Mouse (Mus musculus) liver, embryonic 14.5 days (tissue): ENCODE data around the gene Bche. TPM values are rescaled to one million over a fixed set of nuclear protein-coding genes. Genes with fewer than 3 reads are reported as not detected.

Experiments
- ATAC-seq: fragments of 200-750 bp; cut with Nextera tagmentation; 2 replicates; pipeline ENCODE4 v1.8.0; 2017; ENCODE audit warnings: moderate number of reproducible peaks, mild to moderate bottlenecking, moderate library complexity; ENCODE audit not compliant: insufficient read depth
- DNase-seq, 3 experiments: peaks; one replicate each; pipeline ENCODE4 v3.0.0-alpha.2; 2012 to 2013; ENCODE audit warnings: low read depth in 3 of 3, low spot score in 3 of 3
- H3K27ac ChIP-seq: fragments of 300-500 bp; sonication (generic); 2 replicates; pipeline ENCODE4 v1.5.1; 2014; ENCODE audit warnings: moderate library complexity, mild to moderate bottlenecking, control low read depth, inconsistent platforms
- H3K27me3 ChIP-seq: fragments of 300-500 bp; sonication (generic); 2 replicates; pipeline ENCODE4 v1.6.1; 2014; ENCODE audit warnings: mild to moderate bottlenecking, low read length, moderate library complexity; ENCODE audit not compliant: control insufficient read depth, insufficient read depth
- H3K36me3 ChIP-seq: fragments of 300-500 bp; sonication (generic); replicated peaks from 2 replicates; pipeline ENCODE4 v1.6.1; 2014; ENCODE audit warnings: low read depth; ENCODE audit not compliant: control insufficient read depth, insufficient read depth
- H3K4me1 ChIP-seq, 2 experiments: fragments of 200-500 bp in 1 of 2; fragments of 300-500 bp in 1 of 2; sonication (generic) in 1 of 2; replicated peaks; 2 replicates each; pipeline ENCODE4 v1.6.1; 2012 to 2014; ENCODE audit warnings: antibody characterized with exemption in 1 of 2, inconsistent platforms in 1 of 2, low read length in 1 of 2; ENCODE audit not compliant: control insufficient read depth in 2 of 2, insufficient read depth in 2 of 2
- H3K4me2 ChIP-seq: fragments of 300-500 bp; sonication (generic); 2 replicates; pipeline ENCODE4 v1.6.1; 2014; ENCODE audit warnings: low read depth, mild to moderate bottlenecking, control low read depth, moderate library complexity
- H3K4me3 ChIP-seq, 2 experiments: fragments of 200-500 bp in 1 of 2; fragments of 300-500 bp in 1 of 2; sonication (generic) in 1 of 2; 2 replicates each; pipeline ENCODE4 v1.5.1; 2012 to 2014; ENCODE audit warnings: low read depth in 2 of 2, low read length in 2 of 2, mild to moderate bottlenecking in 2 of 2, control low read depth in 1 of 2, inconsistent platforms in 1 of 2, moderate library complexity in 1 of 2; ENCODE audit not compliant: insufficient read depth in 1 of 2
- H3K9ac ChIP-seq: fragments of 300-500 bp; sonication (generic); replicated peaks from 2 replicates; pipeline ENCODE4 v1.6.1; 2014; ENCODE audit warnings: mild to moderate bottlenecking, control low read depth, moderate library complexity
- H3K9me3 ChIP-seq: fragments of 300-500 bp; sonication (generic); 2 replicates; pipeline ENCODE4 v1.6.1; 2016; ENCODE audit warnings: low read length, mixed read lengths; ENCODE audit not compliant: control insufficient read depth
- CTCF ChIP-seq: IDR thresholded peaks from 2 replicates; pipeline ENCODE4 v1.5.1; 2016; ENCODE audit warnings: antibody characterized with exemption, low read depth, control low read depth
- EP300 ChIP-seq: IDR thresholded peaks from 2 replicates; pipeline ENCODE4 v1.6.1; 2016; ENCODE audit warnings: antibody characterized with exemption, low read depth
- WGBS: fragments of 180-500 bp; shearing (Covaris S2); extraction: QIAGEN DNeasy Blood & Tissue Kit; methylation state at CpG from one replicate; pipeline ENCODE4 v1.1.7; 2014; ENCODE audit not compliant: insufficient replicate concordance; 5-methylcytosine and 5-hydroxymethylcytosine counted together
- polyA plus RNA-seq, 2 experiments: library from polyadenylated mRNA; depleted of rRNA in 1 of 2; stranded (reverse) in 1 of 2; unstranded in 1 of 2; fragments of >200 nt; fragmentation: Nextera tagmentation in 1 of 2; extraction: Ambion mirVana in 1 of 2; gene quantifications; 2 replicates each; pipeline versions ENCODE4 v1.2.1 to v1.2.3; 2012 to 2014

Bche gene
- polyA plus RNA-seq, 2 experiments, result 4.7 to 11.3 TPM

DNA sequence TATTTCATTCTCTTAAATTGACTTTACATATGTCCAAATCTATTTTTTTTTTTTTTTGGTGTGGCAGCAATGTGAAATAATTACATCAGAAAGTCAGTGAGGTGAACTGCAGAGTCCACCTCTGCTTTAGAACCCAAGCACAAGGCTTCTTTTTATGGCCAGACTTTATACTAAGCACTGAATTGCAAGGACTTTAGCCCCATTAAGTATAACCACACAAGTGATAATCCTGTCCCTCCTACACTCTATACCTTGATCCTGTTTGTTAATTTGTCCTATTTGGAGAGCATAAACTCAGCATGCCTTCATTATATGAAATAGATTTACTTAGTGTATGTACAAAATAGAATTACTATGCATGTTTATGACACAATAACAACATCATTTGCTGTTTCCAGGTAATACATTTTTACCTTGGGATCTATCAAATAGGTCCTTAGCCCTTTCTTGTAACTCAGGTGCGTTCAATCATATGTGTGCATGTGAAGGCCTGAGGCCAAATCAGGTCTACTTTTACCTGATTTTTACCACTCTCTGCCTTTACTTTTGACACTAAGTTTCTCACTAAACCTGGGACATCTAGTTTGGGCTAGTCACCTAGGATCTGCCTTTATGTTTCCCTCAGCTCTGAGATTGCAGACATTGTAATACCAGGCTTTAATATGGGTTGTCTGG, 9.5 kb upstream of the Bche start:
- Histone ChIP-seq H3K4me3 (no peak overlapping the region), H3K9ac (no peak overlapping the region), H3K36me3 (no peaks in the 10 kb centered on the region), H3K4me2 (no peak overlapping the region), H3K27ac (no peak overlapping the region), H3K4me1 (no peaks in the 10 kb centered on the region), H3K9me3 (no peaks in the 10 kb centered on the region), H3K27me3 (no peaks in the 10 kb centered on the region)
- 75% methylated on average over 1 of the region's 1 CpGs for WGBS
- TF ChIP-seq CTCF (no peak), EP300 (no peak)
- no peak for ATAC-seq
- DNase-seq, result no peak

DNA sequence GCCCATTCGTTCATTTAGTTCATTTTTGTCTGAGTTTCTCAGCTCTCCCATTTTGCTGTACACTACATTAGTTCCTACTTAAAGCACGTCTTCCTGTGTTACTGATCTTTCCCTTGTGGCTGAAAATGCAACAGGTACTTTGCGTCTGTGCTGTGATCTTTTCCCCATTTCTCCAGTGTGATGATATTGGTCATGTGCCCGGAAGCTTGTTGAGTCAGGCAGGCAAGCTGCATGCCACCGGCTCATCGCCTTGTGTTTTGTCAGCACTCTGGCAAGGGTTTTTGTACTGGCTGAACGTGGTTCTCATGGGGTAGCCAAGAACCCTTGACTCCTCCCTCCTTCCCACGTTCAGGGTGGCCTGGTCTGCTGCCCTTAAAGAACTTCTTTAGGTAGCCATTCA, 1.7 kb upstream of the Bche start:
- H3K36me3 ChIP-seq, result no peaks in the 10 kb centered on the region
- no peak overlapping the region for H3K27ac ChIP-seq
- no peaks in the 10 kb centered on the region for H3K9me3 ChIP-seq
- no peaks in the 10 kb centered on the region for H3K27me3 ChIP-seq
- 65% methylated on average over 8 of the region's 8 CpGs for WGBS
- DNase-seq, result no peak
- H3K9ac ChIP-seq, result no peak overlapping the region
- no peak overlapping the region for H3K4me2 ChIP-seq
- H3K4me3 ChIP-seq, result no peak overlapping the region
- no peak for ATAC-seq
- TF ChIP-seq CTCF (no peak), EP300 (no peak)
- no peaks in the 10 kb centered on the region for H3K4me1 ChIP-seq

DNA sequence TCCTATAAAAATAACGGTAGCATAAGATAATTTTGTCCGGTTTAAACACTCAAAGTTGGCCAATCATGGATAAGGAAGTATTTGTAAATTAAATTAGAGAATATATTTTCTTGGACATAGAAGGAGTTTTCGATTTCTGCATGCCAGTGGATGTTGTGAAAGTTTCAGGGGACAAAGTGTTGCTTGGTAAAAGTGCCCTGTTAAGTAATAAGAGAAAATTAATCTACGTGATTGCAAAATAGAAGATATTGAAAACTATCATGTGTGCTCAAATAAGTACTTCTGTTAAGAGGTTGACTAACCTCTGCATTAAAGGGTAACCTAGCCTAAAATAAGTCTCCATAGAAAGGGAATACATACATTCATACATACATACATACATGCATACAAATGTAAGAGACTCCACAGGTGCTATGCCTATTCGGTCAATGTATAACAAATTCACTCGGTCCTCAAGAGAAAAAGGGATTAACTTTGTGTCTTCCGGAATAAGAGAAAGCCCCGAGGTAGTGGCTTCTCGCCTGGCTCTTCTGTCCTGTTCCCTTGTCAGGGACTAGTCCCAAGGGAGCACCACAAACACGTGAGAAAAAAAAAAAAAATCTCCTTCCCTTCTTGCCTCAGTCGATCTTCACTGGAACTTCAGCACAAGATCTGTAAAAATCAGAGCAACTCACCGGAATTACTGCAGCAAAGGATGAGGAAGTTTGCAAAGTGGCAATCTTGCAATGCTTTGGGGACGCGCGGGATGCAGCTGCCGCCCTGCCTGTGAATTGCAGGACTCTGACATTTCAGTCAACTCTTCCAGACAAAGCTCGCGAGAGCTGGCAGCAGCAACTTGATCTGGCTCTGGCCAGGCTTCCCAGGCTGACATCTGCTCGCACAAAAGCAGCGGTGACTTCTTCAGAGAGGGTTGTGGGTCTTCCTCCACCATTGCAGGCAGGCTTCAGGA, 480 bp downstream of the Bche start:
- DNase-seq (peak; percentile 9 to 20 (median 15)), ATAC-seq (peak; percentile 39; the same call in 1 of the 2 replicates)
- no peaks in the 10 kb centered on the region for H3K9me3 ChIP-seq
- no peaks in the 10 kb centered on the region for H3K27me3 ChIP-seq
- no peaks in the 10 kb centered on the region for H3K4me1 ChIP-seq
- 16% methylated on average over 20 of the region's 20 CpGs for WGBS
- no peak for TF ChIP-seq EP300
- H3K36me3 ChIP-seq, result no peaks in the 10 kb centered on the region
- H3K27ac ChIP-seq, result no peak overlapping the region
- H3K9ac ChIP-seq, result no peak overlapping the region
- peak overlapping the region; percentile 25 to 49 for H3K4me3 ChIP-seq
- peak overlapping the region; percentile 35 for H3K4me2 ChIP-seq

DNA sequence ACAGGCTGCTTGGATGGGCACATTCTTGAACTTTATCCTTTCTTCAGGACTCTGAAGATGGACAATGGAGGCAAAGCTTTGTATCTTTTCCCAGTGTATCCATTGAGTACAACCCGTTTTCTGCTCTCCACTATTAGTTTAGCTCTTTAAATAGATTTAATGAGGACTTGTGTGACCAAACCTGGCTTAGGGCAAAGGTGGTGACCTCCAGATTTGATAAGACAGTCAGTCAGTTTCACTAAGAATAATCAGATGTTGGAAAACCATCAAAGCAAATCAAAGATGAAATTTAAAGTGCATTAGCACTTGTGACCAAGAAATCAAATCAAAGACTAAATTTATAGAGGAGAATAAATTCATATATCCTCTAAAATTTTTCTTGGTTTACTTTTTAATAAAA, 1.7 kb downstream of the Bche start:
- Histone ChIP-seq H3K9ac (no peak overlapping the region), H3K27ac (no peak overlapping the region), H3K4me2 (peak overlapping the region; percentile 16; the same call in 1 of the 2 replicates), H3K4me1 (no peaks in the 10 kb centered on the region), H3K36me3 (no peaks in the 10 kb centered on the region), H3K27me3 (no peaks in the 10 kb centered on the region), H3K4me3 (no peak overlapping the region), H3K9me3 (no peaks in the 10 kb centered on the region)
- TF ChIP-seq EP300 (no peak), CTCF (no peak)
- 33% methylated on average over 1 of the region's 1 CpGs for WGBS
- no peak for DNase-seq
- ATAC-seq, result no peak

DNA sequence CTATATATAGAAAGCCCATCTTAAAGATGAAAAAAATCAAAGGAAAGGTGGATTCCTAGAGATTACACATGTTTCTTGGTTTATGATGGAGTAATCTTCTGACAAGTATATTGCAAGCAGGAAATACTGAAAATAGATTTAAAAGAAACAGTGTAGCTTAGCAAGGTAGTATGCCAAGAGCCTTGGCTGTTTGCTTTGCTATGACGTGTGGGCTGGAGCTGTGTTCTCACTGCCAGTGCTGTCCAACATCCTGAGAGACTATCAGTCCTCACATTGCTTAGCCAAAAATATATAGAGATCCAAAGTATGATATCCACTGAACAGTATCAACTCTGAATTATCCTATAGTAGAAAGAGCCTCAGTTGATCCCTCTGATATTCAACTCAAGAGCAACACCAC, 9.3 kb downstream of the Bche start:
- Histone ChIP-seq H3K36me3 (no peaks in the 10 kb centered on the region), H3K4me3 (no peak overlapping the region), H3K27me3 (no peaks in the 10 kb centered on the region), H3K4me2 (no peak overlapping the region), H3K9ac (no peak overlapping the region), H3K27ac (no peak overlapping the region), H3K4me1 (no peaks in the 10 kb centered on the region), H3K9me3 (no peaks in the 10 kb centered on the region)
- DNase-seq (no peak), ATAC-seq (no peak)
- no peak for TF ChIP-seq CTCF
- TF ChIP-seq EP300, result no peak
- 70% methylated on average over 1 of the region's 1 CpGs for WGBS
